Mouse (Mus musculus) embryonic facial prominence, embryonic 12.5 days (tissue): ENCODE results near the gene Ttn. TPM values are rescaled to one million over a fixed set of nuclear protein-coding genes. Genes with fewer than 3 reads are reported as not detected.
A peak's percentile ranks its signal among the peaks of the same experiment; 100 is the strongest.

ENCODE experiments used
- ATAC-seq: fragments of 200-750 bp; cut with Nextera tagmentation; 2 replicates; pipeline ENCODE4 v1.8.0; 2017; ENCODE audit not compliant: insufficient number of reproducible peaks, insufficient read depth, low FRiP score, low TSS enrichment
- H3K27ac ChIP-seq: fragments of 300-500 bp; sonication (generic); 2 replicates; pipeline ENCODE4 v1.5.1; 2016; ENCODE audit warnings: mild to moderate bottlenecking
- H3K27me3 ChIP-seq: fragments of 300-500 bp; sonication (generic); 2 replicates; pipeline ENCODE4 v1.6.1; 2016; ENCODE audit warnings: mild to moderate bottlenecking, moderate library complexity
- H3K36me3 ChIP-seq: fragments of 300-500 bp; sonication (generic); 2 replicates; pipeline ENCODE4 v1.6.1; 2016; ENCODE audit warnings: mild to moderate bottlenecking
- H3K4me1 ChIP-seq: fragments of 300-500 bp; sonication (generic); 2 replicates; pipeline ENCODE4 v1.6.1; 2016
- H3K4me2 ChIP-seq: fragments of 300-500 bp; sonication (generic); replicated peaks from 2 replicates; pipeline ENCODE4 v1.6.1; 2016; ENCODE audit warnings: mild to moderate bottlenecking, moderate library complexity
- H3K4me3 ChIP-seq: fragments of 300-500 bp; sonication (generic); 2 replicates; pipeline ENCODE4 v1.5.1; 2016; ENCODE audit warnings: mild to moderate bottlenecking
- H3K9ac ChIP-seq: fragments of 300-500 bp; sonication (generic); 2 replicates; pipeline ENCODE4 v1.6.1; 2016; ENCODE audit warnings: mild to moderate bottlenecking, moderate library complexity
- H3K9me3 ChIP-seq: fragments of 300-500 bp; sonication (generic); 2 replicates; pipeline ENCODE4 v1.6.1; 2016; ENCODE audit warnings: mild to moderate bottlenecking, moderate library complexity
- WGBS: fragments of 180-500 bp; shearing (Covaris S2); methylation state at CpG from one replicate; pipeline ENCODE4 v1.1.7; 2016; 5-methylcytosine and 5-hydroxymethylcytosine counted together
- polyA plus RNA-seq: library from polyadenylated mRNA; unstranded; fragments of >200 nt; fragmentation: Nextera tagmentation; extraction: Ambion mirVana; gene quantifications from 2 replicates; pipeline ENCODE4 v1.2.1, GENCODE M21; 2016

Gene Ttn
- polyA plus RNA-seq, 1 experiment from 2014 or later: 24.1 TPM

DNA sequence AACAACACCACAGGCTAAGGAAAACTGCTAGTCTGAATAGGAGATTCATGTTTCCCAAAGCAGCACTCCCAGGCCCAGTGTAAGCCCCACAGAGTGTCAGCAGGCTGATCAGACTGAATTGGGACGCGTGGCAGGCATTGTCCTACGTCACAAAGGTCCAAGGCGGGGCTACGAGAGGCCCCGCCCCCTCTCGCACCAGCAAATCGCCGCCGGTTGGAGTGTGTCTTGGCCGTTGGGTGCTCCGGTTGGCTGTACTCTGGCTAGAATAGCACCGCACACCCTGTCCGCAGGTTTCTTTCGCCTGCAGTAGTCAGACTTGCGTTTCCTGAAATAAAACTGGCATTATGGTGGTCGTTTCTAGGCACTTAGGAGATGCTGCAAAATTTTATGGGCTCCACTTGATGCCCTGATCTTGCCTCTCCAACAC lies 309.4 kb downstream of the Ttn start, which contains the start of gene Fkbp7:
Gene Fkbp7, minus strand, starts transcription at position 151 of the 427 bp plus-strand sequence.
- ATAC-seq: peak; percentile 92
- no peaks in the 10 kb centered on the region for H3K36me3 ChIP-seq
- peak within 1 kb of the TSS; percentile 68 for H3K9ac ChIP-seq
- under 1% methylated on average over 17 of the region's 17 CpGs for WGBS
- H3K4me3 ChIP-seq: peak within 1 kb of the TSS; percentile 48
- H3K27me3 ChIP-seq: no peaks in the 10 kb centered on the region
- H3K27ac ChIP-seq: peak within 1 kb of the TSS; percentile 83
- H3K4me1 ChIP-seq: peaks cover 10% of the 10 kb centered on the region
- no peaks in the 10 kb centered on the region for H3K9me3 ChIP-seq
- H3K4me2 ChIP-seq: peak within 1 kb of the TSS; percentile 64

- no peak for ATAC-seq
- peak overlapping the region; percentile 64 for H3K4me2 ChIP-seq
- 30% methylated on average over 9 of the region's 9 CpGs for WGBS
- no peaks in the 10 kb centered on the region for H3K9me3 ChIP-seq
- H3K9ac ChIP-seq: peak overlapping the region; percentile 68
- H3K36me3 ChIP-seq: no peaks in the 10 kb centered on the region
- peaks cover 10% of the 10 kb centered on the region for H3K4me1 ChIP-seq
- H3K4me3 ChIP-seq: peak overlapping the region; percentile 48
- H3K27ac ChIP-seq: peak overlapping the region; percentile 83
- no peaks in the 10 kb centered on the region for H3K27me3 ChIP-seq
Observed at GRCm38 (mm10) chr2:76672134-76672745, 310.1 kb downstream of the Ttn start.

DNA sequence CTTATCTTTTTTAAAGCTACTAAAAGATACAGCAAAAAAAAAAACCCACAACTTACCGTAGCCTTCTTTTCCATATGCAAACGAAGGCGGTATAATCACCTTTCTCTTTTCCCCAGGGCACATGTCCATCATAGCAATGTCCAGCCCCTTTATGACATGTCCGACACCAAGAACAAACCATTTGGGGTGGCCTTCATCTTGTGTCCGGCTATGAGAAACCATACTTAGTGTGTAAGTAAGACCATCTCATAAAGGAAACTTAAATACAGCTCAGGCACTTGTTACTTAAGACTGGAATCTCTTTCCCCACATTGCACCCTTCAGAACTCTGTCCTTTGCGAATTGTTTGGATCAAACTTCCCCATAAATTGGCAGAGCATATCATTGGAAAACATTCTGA lies 310.7 kb downstream of the Ttn start:
- Histone ChIP-seq H3K4me1 (peaks cover 8% of the 10 kb centered on the region), H3K27ac (no peak overlapping the region), H3K4me3 (peak overlapping the region; percentile 48), H3K9ac (no peak overlapping the region), H3K4me2 (peak overlapping the region; percentile 64), H3K9me3 (no peaks in the 10 kb centered on the region), H3K27me3 (no peaks in the 10 kb centered on the region), H3K36me3 (no peaks in the 10 kb centered on the region)
- whole genome bisulfite sequencing: 87% methylated on average over 6 of the region's 6 CpGs
- no peak for ATAC-seq

GRCm38 (mm10) chr2:76667200-76667599 lies 315.1 kb downstream of the Ttn start:
- Histone ChIP-seq H3K4me1 (no peaks in the 10 kb centered on the region), H3K27ac (no peak overlapping the region), H3K4me3 (no peak overlapping the region), H3K4me2 (no peak overlapping the region), H3K36me3 (peaks cover 25% of the 10 kb centered on the region), H3K9ac (no peak overlapping the region), H3K27me3 (no peaks in the 10 kb centered on the region), H3K9me3 (no peaks in the 10 kb centered on the region)
- 82% methylated on average over 5 of the region's 5 CpGs for WGBS
- no peak for ATAC-seq

GRCm38 (mm10) chr2:76665531-76665930 lies 316.8 kb downstream of the Ttn start:
- WGBS: 93% methylated on average over 7 of the region's 7 CpGs
- no peaks in the 10 kb centered on the region for H3K9me3 ChIP-seq
- ATAC-seq: no peak

DNA sequence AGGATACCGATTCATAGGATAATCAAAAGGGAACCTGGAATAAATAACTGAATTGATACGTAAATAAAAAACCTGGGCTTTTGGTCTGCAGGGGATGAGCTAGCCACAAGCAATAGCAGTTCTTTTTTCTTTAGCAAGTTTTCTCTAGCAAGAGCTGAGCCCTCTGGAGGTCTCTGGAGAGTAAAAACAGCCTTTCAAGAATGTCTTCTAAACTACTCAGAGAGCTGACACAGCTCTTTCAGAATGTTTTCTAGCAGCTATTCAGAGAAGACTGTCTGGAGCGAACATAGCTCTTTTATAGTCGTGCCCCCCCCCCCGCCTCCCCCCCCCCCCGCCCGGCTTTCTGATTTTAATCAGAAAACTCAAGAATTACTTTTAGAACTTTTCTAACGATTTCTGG lies 322.9 kb downstream of the Ttn start:
- Histone ChIP-seq H3K36me3 (peaks cover 24% of the 10 kb centered on the region), H3K9ac (no peak overlapping the region), H3K4me1 (no peaks in the 10 kb centered on the region; the same call in 1 of the 2 replicates), H3K27me3 (no peaks in the 10 kb centered on the region), H3K4me2 (no peak overlapping the region), H3K4me3 (no peak overlapping the region), H3K27ac (no peak overlapping the region), H3K9me3 (no peaks in the 10 kb centered on the region)
- WGBS: 58% methylated on average over 4 of the region's 8 CpGs
- ATAC-seq: no peak

More at GRCm38 (mm10) chr2:76665531-76665930, 316.8 kb downstream of the Ttn start:
- H3K4me3 ChIP-seq: no peak overlapping the region
- no peaks in the 10 kb centered on the region for H3K27me3 ChIP-seq
- peaks cover 33% of the 10 kb centered on the region for H3K36me3 ChIP-seq
- H3K9ac ChIP-seq: no peak overlapping the region
- no peak overlapping the region for H3K27ac ChIP-seq
- H3K4me2 ChIP-seq: no peak overlapping the region
- H3K4me1 ChIP-seq: no peaks in the 10 kb centered on the region

- no peaks in the 10 kb centered on the region; the same call in 1 of the 2 replicates for H3K4me1 ChIP-seq
- H3K4me2 ChIP-seq: no peak overlapping the region
- no peak overlapping the region for H3K9ac ChIP-seq
- H3K36me3 ChIP-seq: peaks cover 16% of the 10 kb centered on the region
- H3K27ac ChIP-seq: no peak overlapping the region
- H3K4me3 ChIP-seq: no peak overlapping the region
- no peaks in the 10 kb centered on the region for H3K9me3 ChIP-seq
- 79% methylated on average over 13 of the region's 13 CpGs for WGBS
- no peak for ATAC-seq
- no peaks in the 10 kb centered on the region for H3K27me3 ChIP-seq
Observed at GRCm38 (mm10) chr2:76658551-76658950, 323.8 kb downstream of the Ttn start.

DNA sequence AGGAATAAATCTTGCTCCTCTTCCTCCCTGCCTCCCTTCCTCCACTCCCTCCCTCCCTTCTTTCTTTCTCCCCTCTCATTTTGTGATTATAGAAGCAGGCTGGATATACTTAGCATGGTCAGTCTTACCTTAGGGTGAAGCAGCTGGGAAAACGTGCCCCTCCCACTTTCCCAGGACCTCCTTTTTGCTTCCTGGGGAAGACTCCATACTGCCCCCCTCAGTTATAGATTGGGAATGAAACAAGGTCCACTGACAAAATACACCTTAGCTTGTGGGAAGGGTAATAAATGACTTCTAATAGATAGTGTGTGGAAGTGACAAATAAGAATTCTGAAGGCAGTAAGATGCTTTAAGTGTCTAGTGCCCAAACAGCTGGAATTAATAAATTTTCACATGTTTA lies 326.4 kb downstream of the Ttn start:
- 4% methylated on average over 1 of the region's 1 CpGs for WGBS
- H3K9me3 ChIP-seq: no peaks in the 10 kb centered on the region
- H3K4me2 ChIP-seq: no peak overlapping the region
- no peak overlapping the region for H3K4me3 ChIP-seq
- no peak overlapping the region for H3K27ac ChIP-seq
- H3K36me3 ChIP-seq: no peaks in the 10 kb centered on the region
- no peaks in the 10 kb centered on the region for H3K27me3 ChIP-seq
- H3K9ac ChIP-seq: no peak overlapping the region
- no peak for ATAC-seq
- no peaks in the 10 kb centered on the region; the same call in 1 of the 2 replicates for H3K4me1 ChIP-seq

DNA sequence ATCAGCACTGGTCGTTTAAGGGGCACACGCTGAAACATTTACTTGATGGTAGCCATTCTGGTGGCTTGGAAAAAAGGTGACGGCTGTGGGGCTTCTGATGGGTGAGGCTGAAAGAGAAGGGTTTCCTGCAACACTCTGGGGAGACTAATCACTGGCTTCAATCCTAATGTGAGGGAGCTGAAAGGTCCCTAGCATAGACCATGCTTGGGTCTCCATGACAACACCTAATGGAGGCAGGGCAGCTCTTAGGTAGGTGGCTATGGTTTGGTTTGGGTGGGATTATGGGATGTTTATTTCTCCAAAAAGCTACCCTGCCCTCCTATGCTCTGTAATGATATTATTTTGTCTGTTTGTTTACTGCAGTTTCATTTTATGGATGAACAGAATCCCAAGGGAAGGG lies 326.9 kb downstream of the Ttn start:
- WGBS: 80% methylated on average over 3 of the region's 3 CpGs

GRCm38 (mm10) chr2:76654646-76655045 lies 327.7 kb downstream of the Ttn start:
- Histone ChIP-seq H3K4me1 (no peaks in the 10 kb centered on the region; the same call in 1 of the 2 replicates), H3K9me3 (no peaks in the 10 kb centered on the region), H3K27me3 (no peaks in the 10 kb centered on the region), H3K27ac (no peak overlapping the region), H3K9ac (no peak overlapping the region), H3K36me3 (no peaks in the 10 kb centered on the region), H3K4me2 (no peak overlapping the region), H3K4me3 (no peak overlapping the region)
- WGBS: 79% methylated on average over 5 of the region's 5 CpGs
- no peak for ATAC-seq

More for the DNA sequence above, 326.9 kb downstream of the Ttn start:
- Histone ChIP-seq H3K9me3 (no peaks in the 10 kb centered on the region), H3K4me3 (no peak overlapping the region), H3K36me3 (no peaks in the 10 kb centered on the region), H3K4me2 (no peak overlapping the region), H3K4me1 (no peaks in the 10 kb centered on the region; the same call in 1 of the 2 replicates), H3K27ac (no peak overlapping the region), H3K27me3 (no peaks in the 10 kb centered on the region), H3K9ac (no peak overlapping the region)
- ATAC-seq: no peak
